Mouse (Mus musculus): Measurements from ENCODE around the gene Olfr114.

Gene Olfr114

DNA sequence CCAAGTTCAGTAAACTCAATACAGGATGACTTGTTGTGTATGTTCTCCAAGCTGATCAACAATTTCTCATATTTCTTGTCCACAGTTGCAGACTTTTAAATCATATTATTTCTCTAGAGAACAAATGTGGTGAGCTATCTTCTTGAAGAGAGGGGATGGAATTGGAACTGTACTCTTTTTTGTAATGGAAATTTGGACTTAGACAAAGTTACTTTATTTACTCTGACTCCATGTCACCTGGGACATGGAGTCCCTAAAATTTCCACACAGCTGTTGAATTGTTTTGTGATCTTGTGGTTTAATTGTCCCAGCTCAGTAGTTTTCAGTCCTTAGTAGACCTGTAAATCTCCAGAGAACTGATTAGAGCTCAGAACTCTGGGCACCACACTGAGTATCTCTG lies at the start of gene Olfr114:
Gene Olfr114 (minus strand): TSS at position 101 of the 400 bp plus-strand sequence.
- DNase-seq (ENCODE audit: low spot score), result no peak

- DNase-seq (ENCODE audit: low spot score), result no peak
These were observed 34.5 kb upstream of the Olfr114 start, which contains the start of the genes Olfr115 and Olfr116 for GRCm38 (mm10) chr17:37627009-37627408. Olfr115 (minus strand) TSS chr17:37627109. Olfr116 (minus strand) TSS chr17:37627199.

GRCm38 (mm10) chr17:37577563-37577962 lies 15.0 kb downstream of the Olfr114 start, which contains the start of gene Olfr113:
Olfr113 (minus strand) TSS chr17:37577663.
- no peak for DNase-seq (ENCODE audit: low spot score)

- no peak for DNase-seq (ENCODE audit: low spot score)
These were observed 23.2 kb downstream of the Olfr114 start, which contains the start of gene Olfr112 for GRCm38 (mm10) chr17:37569351-37569750. Olfr112 (minus strand) TSS chr17:37569451.

- DNase-seq (ENCODE audit: low spot score), result no peak
These were observed 33.5 kb downstream of the Olfr114 start for GRCm38 (mm10) chr17:37558913-37559615.

- DNase-seq (ENCODE audit: low spot score), result no peak
These were observed 48.6 kb downstream of the Olfr114 start for GRCm38 (mm10) chr17:37543800-37544435.

GRCm38 (mm10) chr17:37541454-37542119 lies 51.0 kb downstream of the Olfr114 start:
- DNase-seq (ENCODE audit: low spot score), result no peak

All from spleen, adult 12 weeks (tissue).